Mouse (Mus musculus): ENCODE measurements around the gene Coq8b.
A peak's percentile ranks its signal among the peaks of the same experiment; 100 is the strongest.
"Not testable (repeated sequence)": the region's sequence is repeated elsewhere in the genome, so short reads cannot be mapped to it uniquely, and the experiment has no call there.

Coq8b gene

GRCm38 (mm10) chr7:27228865-27229264, 4.0 kb upstream of the Coq8b start:
- DNase-seq (ENCODE audit: low read depth, low spot score) = no peak

- no peak for DNase-seq (ENCODE audit: low read depth, low spot score)
Observed at GRCm38 (mm10) chr7:27230781-27231180, 2.0 kb upstream of the Coq8b start.

GRCm38 (mm10) chr7:27231693-27232331, 1.0 kb upstream of the Coq8b start:
- no peak for DNase-seq (ENCODE audit: low read depth, low spot score)

DNA sequence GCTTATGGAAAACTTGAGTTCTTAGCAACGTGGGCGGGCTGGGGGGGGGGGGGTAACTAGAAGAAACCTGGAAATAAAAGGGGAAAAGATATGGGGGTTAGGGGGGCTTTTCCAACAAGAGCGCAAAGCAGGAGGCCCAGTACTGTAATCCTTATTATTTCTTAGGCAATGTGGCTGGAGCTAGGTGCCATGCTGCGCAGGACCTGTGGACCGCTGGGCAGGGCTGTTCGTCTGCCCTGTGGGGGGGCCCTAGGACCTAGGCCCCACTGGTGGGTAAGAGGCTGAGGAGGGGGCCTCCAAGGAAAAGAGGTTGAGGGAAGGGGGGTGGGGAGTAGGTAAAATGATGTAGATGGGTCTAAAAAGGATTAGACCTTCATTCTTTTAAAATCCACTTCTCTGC, 477 bp downstream of the Coq8b start:
- DNase-seq (ENCODE audit: low read depth, low spot score) = no peak

GRCm38 (mm10) chr7:27235726-27236125, 2.9 kb downstream of the Coq8b start:
- DNase-seq (ENCODE audit: low read depth, low spot score) = no peak

- DNase-seq (ENCODE audit: low read depth, low spot score) = no peak
Observed at GRCm38 (mm10) chr7:27237527-27237926, 4.7 kb downstream of the Coq8b start.

GRCm38 (mm10) chr7:27238568-27238967, 5.7 kb downstream of the Coq8b start:
- DNase-seq (ENCODE audit: low read depth, low spot score) = no peak

DNA sequence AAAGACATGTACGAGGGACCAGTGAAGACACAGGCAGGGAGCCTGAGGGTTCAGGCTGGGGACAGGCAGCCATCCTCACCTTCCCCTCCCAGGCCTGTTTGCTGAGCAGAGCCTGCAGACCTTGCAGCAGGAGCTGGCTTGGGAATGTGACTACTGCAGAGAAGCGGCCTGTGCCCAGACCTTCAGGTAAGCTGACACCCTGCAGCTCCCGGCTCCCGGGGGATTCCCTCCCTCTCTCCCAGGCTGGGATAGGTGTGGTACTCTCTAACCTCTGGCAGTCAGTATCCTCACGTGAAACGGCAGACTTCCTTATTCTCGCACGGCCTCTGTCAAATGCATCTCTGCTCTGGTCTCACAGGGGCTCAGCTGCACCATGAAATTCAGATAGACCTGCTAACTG, 10.4 kb downstream of the Coq8b start:
- DNase-seq (ENCODE audit: low read depth, low spot score) = no peak

DNA sequence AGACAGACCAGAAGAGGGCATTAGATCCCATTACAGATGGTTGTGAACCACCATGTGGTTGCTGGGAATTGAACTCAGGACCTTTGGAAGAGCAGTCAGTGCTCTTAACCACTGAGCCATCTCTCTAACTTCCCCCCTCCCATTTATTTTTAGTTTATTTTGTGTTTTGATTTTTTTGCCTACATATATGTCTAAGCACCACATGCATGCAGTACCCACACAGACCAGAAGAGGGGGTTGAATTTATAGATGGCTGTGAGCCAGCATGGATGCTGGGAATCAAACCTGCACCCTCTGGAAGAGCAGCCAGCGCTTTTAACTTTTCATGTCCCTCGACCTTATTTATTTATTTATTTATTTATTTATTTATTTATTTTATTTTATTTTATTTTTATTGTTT, 11.3 kb downstream of the Coq8b start:
- DNase-seq (ENCODE audit: low read depth, low spot score) = not testable (repeated sequence)

GRCm38 (mm10) chr7:27249146-27249545, 16.3 kb downstream of the Coq8b start:
- DNase-seq (ENCODE audit: low read depth, low spot score) = peak; percentile 40

- DNase-seq (ENCODE audit: low read depth, low spot score) = no peak
Observed at GRCm38 (mm10) chr7:27249928-27250327, 17.1 kb downstream of the Coq8b start.

GRCm38 (mm10) chr7:27251946-27252345, 19.1 kb downstream of the Coq8b start:
- DNase-seq (ENCODE audit: low read depth, low spot score) = no peak

DNA sequence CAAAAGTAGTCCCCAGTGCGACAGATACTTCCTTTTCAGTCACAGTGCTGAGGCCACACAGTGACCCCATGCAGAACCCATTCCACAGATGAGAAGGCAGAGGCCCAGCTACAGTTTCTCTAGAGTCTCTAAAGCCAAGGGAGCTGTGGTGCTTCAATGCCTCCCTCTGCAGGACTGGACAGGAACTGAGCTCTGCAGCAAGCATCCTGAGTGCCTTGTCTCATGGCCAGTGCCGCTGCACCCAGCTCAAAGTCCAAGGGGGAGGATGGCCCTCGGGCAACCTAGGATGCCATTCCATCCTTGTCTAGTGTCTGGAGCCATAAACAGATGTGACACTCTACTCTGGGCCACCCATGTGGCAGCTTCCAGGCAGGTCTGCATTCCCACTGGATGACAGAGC, 22.9 kb downstream of the Coq8b start:
- DNase-seq (ENCODE audit: low read depth, low spot score) = no peak

- no peak for DNase-seq (ENCODE audit: low read depth, low spot score)
Observed at GRCm38 (mm10) chr7:27257046-27257851, 24.4 kb downstream of the Coq8b start.

- DNase-seq (ENCODE audit: low read depth, low spot score) = no peak
Observed at GRCm38 (mm10) chr7:27257852-27258204, 25.0 kb downstream of the Coq8b start.

DNA sequence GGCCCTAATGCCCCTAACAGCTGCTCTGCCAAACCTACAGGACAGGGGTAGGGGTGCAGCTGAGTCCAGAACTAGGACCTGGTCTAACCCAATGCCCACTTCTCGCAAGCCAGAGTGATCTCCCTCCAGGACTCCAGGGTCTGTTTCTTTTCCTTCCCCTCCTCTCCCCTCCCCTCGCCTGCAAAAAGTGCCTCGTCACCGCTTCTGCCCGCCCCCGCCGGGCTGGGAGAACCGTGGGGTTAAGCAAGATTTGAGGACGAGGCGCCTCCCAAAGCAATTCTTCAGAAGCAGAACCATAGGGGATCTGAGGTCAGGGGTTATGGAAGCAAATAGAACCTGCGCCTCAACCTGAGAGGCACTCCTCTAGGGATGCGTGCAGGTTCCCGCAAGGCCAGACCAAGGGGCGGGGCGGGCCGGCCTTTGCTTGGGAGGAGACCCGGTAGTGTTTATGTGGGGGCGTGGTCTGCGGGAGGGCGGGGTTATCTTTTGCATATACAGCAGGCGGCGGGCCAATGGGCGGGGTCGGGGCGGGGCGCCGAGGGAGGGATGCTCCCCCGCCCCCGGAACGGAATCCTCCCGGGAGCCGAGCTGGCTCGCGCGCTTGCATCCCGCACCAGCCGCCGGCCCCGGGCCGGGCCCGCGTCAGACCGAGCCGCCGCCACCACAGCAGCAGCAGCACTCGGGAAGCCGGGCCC, 25.5 kb downstream of the Coq8b start, which contains the start of gene Numbl:
Gene Numbl (plus strand): TSS at position 229 of the 695 bp plus-strand sequence.
- DNase-seq (ENCODE audit: low read depth, low spot score) = peak; percentile 91

DNA sequence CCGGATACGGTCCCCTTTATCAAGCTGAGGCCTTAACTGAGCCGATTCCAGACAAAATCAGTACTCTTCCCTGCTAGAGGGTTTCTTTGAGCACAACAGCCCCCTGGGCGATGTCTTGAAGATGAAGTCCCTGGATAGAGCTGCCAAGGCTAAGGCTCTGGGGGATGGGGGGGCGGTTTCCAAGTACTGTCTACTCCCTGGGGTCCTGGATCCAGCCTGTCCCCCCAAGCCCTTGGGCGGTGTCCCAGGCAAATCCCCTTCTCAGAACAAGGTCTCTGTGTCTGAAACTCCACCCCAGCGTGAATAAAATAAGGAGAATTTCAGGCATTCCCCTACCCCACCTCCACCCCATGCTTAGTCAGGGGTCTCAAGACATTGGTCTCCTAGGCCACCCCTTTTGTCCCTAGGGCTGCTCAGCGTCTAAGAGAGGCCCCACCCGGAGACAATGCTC, 26.5 kb downstream of the Coq8b start:
- DNase-seq (ENCODE audit: low read depth, low spot score) = no peak

DNA sequence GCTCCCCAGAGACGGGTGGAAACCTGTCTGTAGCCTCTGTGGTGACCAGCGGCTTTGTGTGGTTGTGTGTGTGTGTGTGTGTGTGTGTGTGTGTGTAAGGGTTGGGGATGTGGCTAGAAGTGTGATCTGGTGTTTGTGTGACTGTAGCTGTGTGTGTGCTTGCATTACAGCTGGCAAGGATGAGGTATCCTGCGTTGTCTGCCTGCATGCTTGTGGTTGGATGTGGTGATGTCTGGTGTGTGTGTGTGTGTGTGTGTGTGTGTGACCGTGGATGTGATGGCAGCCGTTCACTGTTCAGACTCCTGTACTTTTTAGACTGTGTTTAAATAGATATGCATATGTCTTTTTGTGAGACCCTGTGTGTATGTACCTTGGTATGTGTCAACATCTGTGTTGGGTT, 26.9 kb downstream of the Coq8b start:
- no peak for DNase-seq (ENCODE audit: low read depth, low spot score)

DNA sequence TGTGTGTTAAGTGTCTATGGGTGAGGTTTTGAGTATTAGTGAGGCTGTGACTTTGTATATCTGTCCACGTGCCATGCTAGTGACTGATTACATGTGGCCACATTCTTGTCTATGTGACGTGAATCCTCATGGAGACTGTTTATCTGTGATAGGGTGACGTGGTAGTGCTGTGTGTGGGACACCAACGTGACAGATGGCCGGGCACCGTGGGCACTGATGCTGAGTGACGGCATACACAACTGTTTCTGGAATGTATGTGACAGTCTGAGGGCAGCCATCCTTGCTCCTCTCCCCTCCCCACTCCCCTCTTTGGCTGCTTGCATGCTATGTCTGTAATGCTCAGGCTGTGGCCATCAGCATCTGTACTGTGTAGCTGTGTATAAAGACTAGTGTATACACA, 28.0 kb downstream of the Coq8b start:
- no peak for DNase-seq (ENCODE audit: low read depth, low spot score)

GRCm38 (mm10) chr7:27261888-27262287, 29.1 kb downstream of the Coq8b start:
- DNase-seq (ENCODE audit: low read depth, low spot score) = no peak

DNA sequence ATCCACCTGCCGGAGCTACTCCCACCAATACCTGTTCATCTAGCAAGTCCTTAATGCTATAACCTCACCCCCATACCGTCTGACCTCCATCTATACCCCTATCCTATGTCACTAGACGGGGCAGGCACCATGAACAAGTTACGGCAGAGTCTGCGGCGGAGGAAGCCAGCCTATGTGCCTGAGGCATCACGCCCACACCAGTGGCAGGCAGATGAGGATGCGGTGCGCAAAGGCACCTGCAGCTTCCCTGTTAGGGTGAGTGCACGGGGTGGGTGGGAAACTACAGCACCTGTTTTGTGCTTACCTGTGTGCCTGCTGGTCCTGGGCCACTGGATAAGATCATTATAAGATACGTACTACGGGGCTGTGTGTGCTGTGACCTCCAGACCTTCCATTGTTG, 31.9 kb downstream of the Coq8b start:
- no peak for DNase-seq (ENCODE audit: low read depth, low spot score)

DNA sequence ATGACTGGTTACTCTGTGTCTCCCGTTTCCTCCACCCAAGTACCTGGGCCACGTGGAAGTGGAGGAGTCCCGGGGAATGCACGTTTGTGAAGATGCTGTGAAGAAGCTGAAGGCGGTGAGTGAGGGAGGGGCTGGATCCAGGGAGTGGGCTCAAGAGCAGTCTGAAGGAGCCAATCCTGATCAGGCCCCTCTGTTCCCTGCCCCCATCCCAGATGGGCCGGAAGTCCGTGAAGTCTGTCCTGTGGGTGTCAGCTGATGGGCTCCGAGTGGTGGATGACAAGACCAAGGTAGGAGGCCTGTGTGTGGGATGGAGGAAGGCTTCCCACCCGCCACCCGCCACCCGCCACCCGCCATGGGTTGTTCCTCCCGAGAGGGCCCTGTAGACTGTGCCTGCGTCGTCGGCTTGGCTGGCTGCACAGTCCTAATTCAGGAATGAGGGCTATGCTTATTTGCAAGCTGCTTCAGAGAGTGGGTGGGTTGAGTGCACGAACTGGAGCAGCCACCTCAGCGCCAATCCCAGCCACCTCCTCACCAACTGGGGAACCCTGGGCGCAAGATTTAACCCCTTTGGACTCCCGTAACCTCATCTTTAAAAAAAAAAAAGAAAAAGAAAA, 33.8 kb downstream of the Coq8b start:
- no peak for DNase-seq (ENCODE audit: low read depth, low spot score)

Data from forelimb bud, embryonic 11.5 days (tissue).